Mouse (Mus musculus) adrenal gland, adult (tissue): ENCODE measurements around the gene Gm20825.
"Not testable (repeated sequence)": the region's sequence is repeated elsewhere in the genome, so short reads cannot be mapped to it uniquely, and the experiment has no call there.

Experiments used
- DNase-seq, 2 experiments: peaks; one replicate each; pipeline ENCODE4 v3.0.0; 2022 to 2023; ENCODE audit warnings: low spot score in 1 of 2; ENCODE audit not compliant: inconsistent age in 2 of 2

The Gm20825 gene

GRCm38 (mm10) chrY:8071407-8071806 lies at the start of gene Gm20825:
TSS of gene Gm20825 (minus strand) at chrY:8071507.
- not testable (repeated sequence) for DNase-seq
